Mouse (Mus musculus) intestine, embryonic 15.5 days (tissue): Measurements from ENCODE around the gene Des. TPM values are rescaled to one million over a fixed set of nuclear protein-coding genes. Genes with fewer than 3 reads are reported as not detected.

Experiments
- ATAC-seq: fragments of 200-750 bp; cut with Nextera tagmentation; 2 replicates; pipeline ENCODE4 v1.8.0; 2017; ENCODE audit warnings: moderate TSS enrichment, moderate library complexity
- H3K27ac ChIP-seq: fragments of 300-500 bp; sonication (generic); 2 replicates; pipeline ENCODE4 v1.5.1; 2015; ENCODE audit warnings: mild to moderate bottlenecking, inconsistent platforms
- H3K27me3 ChIP-seq: fragments of 300-500 bp; sonication (generic); replicated peaks from 2 replicates; pipeline ENCODE4 v1.6.1; 2015; ENCODE audit warnings: inconsistent platforms
- H3K36me3 ChIP-seq: fragments of 300-500 bp; sonication (generic); 2 replicates; pipeline ENCODE4 v1.6.1; 2015; ENCODE audit warnings: inconsistent platforms
- H3K4me1 ChIP-seq: fragments of 300-500 bp; sonication (generic); replicated peaks from 2 replicates; pipeline ENCODE4 v1.6.1; 2015; ENCODE audit warnings: inconsistent platforms
- H3K4me2 ChIP-seq: fragments of 300-500 bp; sonication (generic); replicated peaks from 2 replicates; pipeline ENCODE4 v1.6.1; 2015; ENCODE audit warnings: mild to moderate bottlenecking, inconsistent platforms
- H3K4me3 ChIP-seq: fragments of 300-500 bp; sonication (generic); replicated peaks from 2 replicates; pipeline ENCODE4 v1.5.1; 2015; ENCODE audit warnings: inconsistent platforms
- H3K9ac ChIP-seq: fragments of 300-500 bp; sonication (generic); 2 replicates; pipeline ENCODE4 v1.6.1; 2015; ENCODE audit warnings: inconsistent platforms
- H3K9me3 ChIP-seq: fragments of 300-500 bp; sonication (generic); 2 replicates; pipeline ENCODE4 v1.6.1; 2016; ENCODE audit warnings: inconsistent platforms
- WGBS: fragments of 180-500 bp; shearing (Covaris S2); methylation state at CpG from one replicate; pipeline ENCODE4 v1.1.7; 2015; 5-methylcytosine and 5-hydroxymethylcytosine counted together
- polyA plus RNA-seq: library from polyadenylated mRNA; unstranded; fragments of >200 nt; fragmentation: Nextera tagmentation; extraction: Ambion mirVana; gene quantifications from 2 replicates; pipeline ENCODE4 v1.2.1, GENCODE M21; 2015

Des gene
- polyA plus RNA-seq, 1 experiment from 2014 or later = 105 TPM

DNA sequence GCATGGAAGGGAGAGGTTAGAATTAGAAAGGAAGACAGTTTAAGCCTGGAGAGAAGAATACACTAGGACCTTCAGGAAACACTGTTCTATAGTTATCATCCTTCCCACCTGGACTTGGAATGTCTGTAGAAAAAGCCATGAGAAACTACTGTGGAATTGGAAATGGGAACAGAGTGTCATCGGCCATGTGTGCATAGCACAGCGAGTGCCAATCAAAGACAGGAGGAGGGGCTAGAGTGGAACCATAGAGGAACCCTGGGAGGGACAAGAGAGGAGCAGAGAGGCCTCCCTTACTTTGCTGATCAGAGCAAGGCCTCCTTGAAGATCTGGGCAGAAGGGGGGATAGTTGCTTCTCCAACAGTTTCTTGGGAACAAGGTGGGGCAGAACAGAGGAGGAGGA is 19.1 kb downstream of the Des start:
- H3K27ac ChIP-seq = no peak overlapping the region
- no peak overlapping the region for H3K4me3 ChIP-seq
- H3K9ac ChIP-seq = no peak overlapping the region
- H3K4me2 ChIP-seq = no peak overlapping the region
- WGBS = 57% methylated on average over 2 of the region's 2 CpGs
- H3K27me3 ChIP-seq = peaks cover 15% of the 10 kb centered on the region
- H3K4me1 ChIP-seq = peaks cover 18% of the 10 kb centered on the region
- H3K36me3 ChIP-seq = no peaks in the 10 kb centered on the region
- H3K9me3 ChIP-seq = no peaks in the 10 kb centered on the region
- no peak for ATAC-seq

DNA sequence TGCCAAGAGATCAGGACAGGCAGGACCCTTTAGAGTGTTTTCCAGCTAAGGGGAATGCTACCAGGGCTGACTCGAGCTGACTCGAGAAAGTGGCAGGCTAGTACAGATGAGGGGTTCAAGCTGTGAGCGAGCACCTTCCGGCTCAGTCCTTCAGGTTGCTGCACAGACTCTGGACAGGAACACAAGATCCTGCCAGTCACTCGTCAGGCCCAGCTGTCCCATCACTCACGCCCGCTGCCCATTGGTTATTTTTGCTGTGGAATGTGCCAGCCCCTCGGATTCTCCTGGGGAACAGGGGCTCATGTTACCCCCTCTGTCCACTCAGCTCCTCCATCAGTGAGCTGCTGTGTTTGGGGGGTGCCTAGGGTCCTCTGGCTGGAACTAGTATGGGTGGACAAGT is 19.8 kb downstream of the Des start:
- ATAC-seq = no peak
- 78% methylated on average over 8 of the region's 8 CpGs for WGBS
- Histone ChIP-seq H3K4me1 (peaks cover 18% of the 10 kb centered on the region), H3K27ac (no peak overlapping the region), H3K36me3 (no peaks in the 10 kb centered on the region), H3K9ac (no peak overlapping the region), H3K27me3 (peaks cover 15% of the 10 kb centered on the region), H3K9me3 (no peaks in the 10 kb centered on the region), H3K4me3 (no peak overlapping the region), H3K4me2 (no peak overlapping the region)

DNA sequence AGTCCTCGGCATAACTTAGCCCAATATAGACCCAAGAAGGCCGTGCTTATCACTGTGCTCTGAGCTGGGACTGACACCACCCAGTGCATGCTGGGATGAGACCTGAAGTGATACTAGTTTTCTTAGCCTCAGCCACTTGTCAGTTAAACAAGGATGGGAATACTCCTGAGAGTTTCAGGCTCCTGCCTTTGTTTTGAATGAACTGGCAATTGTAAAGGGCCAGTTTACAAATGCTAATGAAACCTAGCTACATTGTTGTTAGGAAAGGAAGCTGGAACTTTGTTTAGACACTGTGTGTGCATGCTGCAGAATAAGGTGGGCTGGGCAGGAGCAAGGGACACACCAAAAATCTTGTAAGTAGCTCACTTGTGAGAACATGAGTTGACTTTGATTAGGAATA is 20.8 kb downstream of the Des start:
- no peak for ATAC-seq
- no peak overlapping the region for H3K9ac ChIP-seq
- H3K9me3 ChIP-seq = no peaks in the 10 kb centered on the region
- H3K4me2 ChIP-seq = peak overlapping the region; percentile 93; the same call in 1 of the 2 replicates
- 48% methylated on average over 2 of the region's 2 CpGs for WGBS
- H3K36me3 ChIP-seq = no peaks in the 10 kb centered on the region
- H3K27me3 ChIP-seq = peaks cover 7% of the 10 kb centered on the region
- no peak overlapping the region for H3K27ac ChIP-seq
- peaks cover 21% of the 10 kb centered on the region for H3K4me1 ChIP-seq
- H3K4me3 ChIP-seq = no peak overlapping the region

DNA sequence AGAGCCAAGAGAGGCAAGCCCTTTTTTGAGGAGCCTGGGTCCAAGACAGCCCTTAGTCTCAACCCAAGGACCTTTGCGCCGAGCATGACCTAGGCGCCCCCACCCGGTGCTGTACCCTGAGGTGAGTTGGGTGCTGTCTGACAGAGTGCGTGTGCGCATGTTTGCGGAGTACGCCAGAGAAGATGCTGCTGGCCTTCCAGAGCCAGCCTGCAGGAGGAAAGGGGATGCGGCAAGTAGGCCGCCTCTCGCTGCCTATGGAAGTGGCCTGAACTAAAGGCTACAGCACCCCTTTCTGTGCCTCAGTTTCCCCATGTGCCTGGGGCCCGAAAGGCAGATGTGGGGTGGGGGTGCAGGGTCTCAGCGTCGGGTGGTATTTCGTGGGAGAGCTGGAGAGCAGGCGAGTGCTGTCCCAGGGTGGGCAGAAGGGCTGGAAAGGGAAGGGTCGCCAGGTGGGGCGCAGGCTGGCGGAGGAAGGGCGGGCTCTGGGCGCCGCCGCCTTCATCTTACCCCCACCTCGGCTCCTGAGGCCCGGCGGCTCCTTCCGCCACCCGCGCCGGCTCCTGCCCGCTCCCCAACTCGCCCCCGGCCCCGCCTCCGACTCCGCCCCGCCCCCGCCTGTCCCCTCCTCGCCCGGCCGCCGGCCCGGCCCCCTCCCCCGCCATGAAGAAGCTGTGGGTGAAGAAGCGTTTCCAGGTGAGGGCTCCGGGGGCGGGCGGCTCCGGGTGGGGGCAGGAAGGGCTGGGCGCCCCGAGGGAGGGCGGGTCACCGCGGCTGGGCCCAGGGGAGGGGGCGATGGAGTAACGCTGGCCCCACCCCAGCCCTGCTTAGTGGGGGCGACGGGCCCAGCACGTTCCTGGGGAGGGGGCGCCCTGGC is 21.6 kb downstream of the Des start:
- Histone ChIP-seq H3K9ac (peak overlapping the region; percentile 70), H3K9me3 (no peaks in the 10 kb centered on the region), H3K4me1 (peaks cover 25% of the 10 kb centered on the region), H3K4me3 (peak overlapping the region; percentile 71), H3K27ac (peak overlapping the region; percentile 72), H3K27me3 (peaks cover 6% of the 10 kb centered on the region), H3K4me2 (peak overlapping the region; percentile 93), H3K36me3 (no peaks in the 10 kb centered on the region)
- 4% methylated on average over 42 of the region's 60 CpGs for WGBS
- ATAC-seq = peak; percentile 68

DNA sequence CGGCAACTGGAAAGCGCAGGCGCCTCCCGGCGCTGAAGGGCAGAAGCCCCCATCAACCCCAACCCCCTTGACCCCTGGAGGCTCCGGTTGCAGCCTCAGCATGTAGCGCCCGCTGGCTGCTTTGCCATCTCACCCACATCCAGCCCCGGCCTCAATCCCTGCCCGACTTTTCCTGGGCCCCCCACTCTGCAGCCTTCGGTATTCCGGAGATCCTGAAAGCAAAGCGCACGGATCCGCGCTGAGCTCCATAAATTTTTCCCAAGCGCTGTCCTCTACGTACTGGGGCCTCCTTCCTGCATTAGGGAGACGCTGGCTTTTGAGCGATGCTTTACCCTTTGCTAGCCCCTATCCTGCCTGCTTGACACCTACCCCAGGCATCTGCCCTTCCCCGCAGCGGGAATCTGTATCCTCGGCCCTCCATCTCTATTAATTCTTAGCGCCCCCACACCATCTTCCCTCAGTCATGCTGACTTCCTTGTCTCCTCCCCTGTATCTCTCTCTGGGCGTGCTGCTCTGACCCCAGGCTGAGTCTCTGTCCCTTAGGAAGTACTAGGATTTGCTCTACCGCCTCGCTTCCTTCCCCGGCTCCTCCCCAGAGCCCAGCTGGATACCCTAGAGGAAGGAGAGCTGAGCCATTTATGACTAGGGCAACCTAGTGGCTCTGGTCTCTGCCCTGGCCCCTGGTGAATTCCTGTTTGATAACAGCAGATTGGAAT is 22.4 kb downstream of the Des start:
- H3K4me1 ChIP-seq = peaks cover 31% of the 10 kb centered on the region
- peak overlapping the region; percentile 93 for H3K4me2 ChIP-seq
- no peaks in the 10 kb centered on the region for H3K36me3 ChIP-seq
- H3K27me3 ChIP-seq = peaks cover 11% of the 10 kb centered on the region
- peak overlapping the region; percentile 71 for H3K4me3 ChIP-seq
- peak overlapping the region; percentile 72 for H3K27ac ChIP-seq
- H3K9ac ChIP-seq = peak overlapping the region; percentile 70
- H3K9me3 ChIP-seq = no peaks in the 10 kb centered on the region
- 3% methylated on average over 28 of the region's 28 CpGs for WGBS
- peak; percentile 10 for ATAC-seq

DNA sequence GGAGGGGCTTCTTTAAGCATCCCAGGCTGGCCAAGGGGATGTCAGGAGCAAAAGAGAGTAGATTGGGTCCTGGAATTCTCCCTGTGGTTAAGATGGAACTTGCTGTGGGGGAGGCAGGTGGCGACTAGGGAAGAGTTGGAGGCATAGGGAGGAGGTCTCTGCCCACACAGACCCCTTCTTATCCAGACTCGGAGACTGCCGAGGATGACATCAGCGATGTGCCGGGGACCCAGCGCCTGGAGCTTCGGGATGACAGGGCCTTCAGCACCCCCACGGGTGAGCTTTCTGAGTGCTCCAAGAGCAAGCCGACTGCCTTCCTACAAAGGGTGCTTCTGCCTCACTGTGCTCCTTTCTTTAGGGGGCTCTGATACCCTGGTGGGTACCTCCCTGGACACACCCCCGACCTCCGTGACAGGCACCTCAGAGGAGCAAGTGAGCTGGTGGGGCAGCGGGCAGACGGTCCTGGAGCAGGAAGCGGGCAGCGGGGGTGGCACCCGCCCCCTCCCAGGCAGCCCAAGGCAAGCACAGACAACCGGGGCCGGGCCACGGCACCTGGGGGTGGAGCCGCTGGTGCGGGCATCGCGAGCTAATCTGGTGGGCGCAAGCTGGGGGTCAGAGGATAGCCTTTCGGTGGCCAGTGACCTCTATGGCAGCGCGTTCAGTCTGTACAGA is 24.5 kb downstream of the Des start:
- Histone ChIP-seq H3K27me3 (peaks cover 26% of the 10 kb centered on the region), H3K4me2 (0 out of 2 replicates have a peak overlapping the region, but pooled peaks have one; percentile 22), H3K9me3 (no peaks in the 10 kb centered on the region), H3K9ac (no peak overlapping the region), H3K4me3 (no peak overlapping the region), H3K4me1 (peaks cover 46% of the 10 kb centered on the region), H3K36me3 (no peaks in the 10 kb centered on the region), H3K27ac (no peak overlapping the region)
- ATAC-seq = no peak
- WGBS = 85% methylated on average over 27 of the region's 27 CpGs

DNA sequence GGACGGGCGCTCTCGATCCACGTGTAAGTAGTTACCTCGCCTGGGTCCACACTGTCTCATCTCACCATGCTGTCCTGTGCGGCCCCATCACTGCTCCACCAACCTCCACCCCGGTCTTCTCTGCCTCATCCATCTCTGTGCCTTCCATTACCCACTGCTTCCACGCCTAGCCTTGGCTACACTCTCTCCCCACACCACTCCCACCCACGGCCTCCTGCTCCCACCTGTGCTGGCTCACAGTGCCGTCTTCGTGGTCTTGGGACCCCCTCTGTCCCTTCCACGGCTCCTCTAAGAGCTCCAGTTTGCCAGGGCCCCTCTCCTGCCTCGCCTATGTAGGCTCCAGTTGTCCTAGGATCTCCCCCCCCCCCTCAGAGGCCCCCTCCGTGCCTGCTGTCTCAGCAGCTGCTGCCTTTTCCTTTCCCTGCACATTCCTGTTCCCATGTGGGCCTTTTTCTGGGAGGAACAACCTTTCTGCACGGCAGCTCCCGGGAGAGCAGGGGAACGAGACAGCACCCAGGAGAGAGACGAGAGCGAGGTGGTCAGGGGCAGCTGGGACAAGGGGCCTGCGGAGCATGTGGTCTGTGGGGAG is 25.1 kb downstream of the Des start:
- Histone ChIP-seq H3K4me1 (peaks cover 46% of the 10 kb centered on the region), H3K4me3 (no peak overlapping the region), H3K36me3 (no peaks in the 10 kb centered on the region), H3K9me3 (no peaks in the 10 kb centered on the region), H3K4me2 (peak overlapping the region; percentile 22; the same call in 1 of the 2 replicates), H3K27me3 (peaks cover 26% of the 10 kb centered on the region), H3K27ac (no peak overlapping the region), H3K9ac (no peak overlapping the region)
- no peak for ATAC-seq
- WGBS = 67% methylated on average over 20 of the region's 20 CpGs

DNA sequence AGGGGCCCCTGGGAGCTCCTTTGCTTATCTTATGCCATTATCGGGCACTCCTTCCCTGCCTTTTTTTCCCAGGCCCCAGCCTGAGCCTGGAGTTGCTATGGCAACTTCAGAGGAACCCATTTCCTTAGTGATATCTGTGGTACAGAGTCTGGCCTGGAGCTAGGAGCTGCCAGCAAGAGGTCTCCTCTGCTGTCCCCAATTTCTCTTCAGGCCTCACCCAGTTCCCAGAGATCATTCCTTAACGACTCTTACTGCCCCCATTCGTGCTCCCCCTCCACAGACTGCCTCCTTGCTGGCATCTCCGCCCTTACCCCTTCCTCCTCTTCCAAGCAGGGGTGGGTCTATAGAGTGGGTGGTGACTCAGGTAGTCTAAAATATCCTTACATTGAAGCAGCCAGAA is 26.0 kb downstream of the Des start:
- H3K4me2 ChIP-seq = peak overlapping the region; percentile 22; the same call in 1 of the 2 replicates
- ATAC-seq = peak; percentile 55
- H3K4me3 ChIP-seq = no peak overlapping the region
- H3K9ac ChIP-seq = no peak overlapping the region
- no peaks in the 10 kb centered on the region for H3K9me3 ChIP-seq
- H3K27ac ChIP-seq = no peak overlapping the region
- 34% methylated on average over 4 of the region's 4 CpGs for WGBS
- peaks cover 26% of the 10 kb centered on the region for H3K27me3 ChIP-seq
- H3K4me1 ChIP-seq = peaks cover 46% of the 10 kb centered on the region
- H3K36me3 ChIP-seq = 0 out of 2 replicates have a peak, but pooled peaks cover 5% of the 10 kb centered on the region

DNA sequence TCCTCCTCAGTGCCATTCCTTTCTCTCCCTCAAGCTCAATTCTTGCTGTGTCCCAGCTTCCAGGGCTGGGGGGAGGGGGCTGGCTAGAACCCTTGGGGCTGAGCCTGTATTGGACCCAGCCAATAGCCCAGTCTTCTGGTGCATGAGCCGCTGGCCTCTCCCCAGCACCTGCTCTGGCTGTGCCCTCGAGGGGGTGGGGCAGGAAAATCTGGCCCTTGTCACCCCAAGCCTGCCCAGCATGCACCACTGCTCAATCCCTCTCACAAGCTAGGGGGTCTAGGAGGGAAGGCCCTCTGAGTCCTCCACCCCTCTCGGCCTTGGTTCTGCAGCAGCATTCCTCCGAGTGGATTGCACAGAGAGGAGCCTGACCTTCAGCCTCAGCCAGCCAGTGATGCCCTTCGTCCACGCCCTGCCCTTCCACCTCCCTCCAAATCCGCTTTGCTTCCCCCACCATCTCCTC is 27.4 kb downstream of the Des start:
- Histone ChIP-seq H3K9ac (no peak overlapping the region), H3K4me3 (peak overlapping the region; percentile 26; the same call in 1 of the 2 replicates), H3K27me3 (peaks cover 26% of the 10 kb centered on the region), H3K4me2 (peak overlapping the region; percentile 57), H3K9me3 (no peaks in the 10 kb centered on the region), H3K27ac (no peak overlapping the region), H3K36me3 (0 out of 2 replicates have a peak, but pooled peaks cover 5% of the 10 kb centered on the region), H3K4me1 (peaks cover 42% of the 10 kb centered on the region)
- peak; percentile 5; the same call in 1 of the 2 replicates for ATAC-seq
- 38% methylated on average over 7 of the region's 7 CpGs for WGBS

DNA sequence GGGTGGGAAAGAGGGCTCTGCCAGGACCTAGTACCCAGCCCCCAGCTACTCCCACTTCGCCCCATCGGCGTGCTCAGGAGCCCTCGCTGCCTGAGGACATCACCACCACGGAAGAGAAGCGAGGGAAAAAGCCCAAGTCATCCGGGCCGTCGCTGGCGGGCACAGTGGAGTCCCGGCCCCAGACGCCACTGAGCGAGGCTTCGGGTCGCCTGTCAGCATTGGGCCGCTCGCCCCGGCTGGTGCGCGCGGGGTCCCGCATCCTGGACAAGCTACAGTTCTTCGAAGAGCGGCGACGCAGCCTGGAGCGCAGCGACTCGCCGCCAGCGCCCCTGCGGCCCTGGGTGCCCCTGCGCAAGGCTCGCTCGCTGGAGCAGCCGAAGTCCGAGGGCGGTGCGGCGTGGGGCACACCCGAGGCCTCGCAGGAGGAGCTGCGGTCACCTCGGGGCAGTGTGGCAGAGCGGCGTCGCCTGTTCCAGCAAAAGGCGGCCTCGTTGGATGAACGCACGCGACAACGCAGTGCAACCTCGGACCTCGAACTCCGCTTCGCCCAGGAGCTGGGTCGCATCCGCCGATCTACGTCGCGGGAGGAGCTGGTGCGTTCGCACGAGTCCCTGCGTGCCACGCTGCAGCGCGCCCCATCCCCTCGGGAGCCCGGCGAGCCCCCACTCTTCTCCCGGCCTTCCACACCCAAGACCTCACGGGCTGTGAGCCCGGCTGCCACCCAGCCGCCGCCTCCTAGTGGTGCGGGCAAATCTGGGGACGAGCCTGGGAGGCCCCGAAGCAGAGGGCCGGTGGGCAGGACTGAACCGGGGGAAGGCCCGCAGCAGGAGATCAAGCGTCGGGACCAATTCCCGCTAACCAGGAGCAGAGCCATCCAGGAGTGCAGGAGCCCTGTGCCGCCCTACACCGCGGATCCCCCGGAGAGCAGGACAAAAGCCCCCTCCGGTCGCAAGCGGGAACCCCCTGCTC is 28.1 kb downstream of the Des start:
- no peaks in the 10 kb centered on the region for H3K9me3 ChIP-seq
- WGBS = 18% methylated on average over 94 of the region's 94 CpGs
- peak overlapping the region; percentile 28 for H3K9ac ChIP-seq
- peak overlapping the region; percentile 57 for H3K4me2 ChIP-seq
- H3K4me3 ChIP-seq = peak overlapping the region; percentile 26
- H3K4me1 ChIP-seq = peaks cover 39% of the 10 kb centered on the region
- peaks cover 26% of the 10 kb centered on the region for H3K27me3 ChIP-seq
- no peak overlapping the region for H3K27ac ChIP-seq
- H3K36me3 ChIP-seq = 0 out of 2 replicates have a peak, but pooled peaks cover 5% of the 10 kb centered on the region
- peak; percentile 15; the same call in 1 of the 2 replicates for ATAC-seq
